Mouse (Mus musculus): ENCODE data around the gene Kti12. TPM values are rescaled to one million over a fixed set of nuclear protein-coding genes. Genes with fewer than 3 reads are reported as not detected.

Gene Kti12
- total and polyA plus RNA-seq, 2 experiments from 2014 or later, result 26.3 to 34.4 TPM

DNA sequence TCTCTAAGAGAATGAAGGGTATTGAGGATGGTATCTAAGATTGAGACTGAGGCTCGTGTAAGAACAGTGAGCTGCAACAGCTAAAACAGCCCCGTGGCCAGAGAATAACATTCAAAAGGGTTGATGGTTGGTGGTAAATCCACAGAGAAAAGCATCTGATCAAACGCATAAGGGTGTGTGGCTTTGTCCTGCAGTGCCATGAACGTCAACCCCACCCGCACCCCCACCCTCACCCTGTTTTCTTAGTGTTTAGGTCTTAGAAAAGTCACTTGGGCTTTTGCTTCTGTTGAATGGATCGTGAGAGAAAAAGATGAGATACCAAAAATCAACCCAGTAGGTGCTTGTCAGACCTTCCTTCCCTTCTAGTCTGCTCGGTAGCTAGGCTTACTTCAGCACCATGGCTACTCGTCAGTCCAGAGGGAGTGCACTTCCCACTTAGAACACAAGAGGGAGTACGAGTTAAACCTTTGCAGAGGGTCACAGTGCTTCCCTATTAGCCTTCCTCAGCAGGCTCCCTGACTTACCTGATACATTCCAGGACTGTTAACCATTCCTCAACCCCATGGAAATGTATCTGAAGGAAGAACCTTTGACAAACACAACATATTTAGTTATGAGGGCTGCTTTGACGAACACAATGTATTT is 22.3 kb downstream of the Kti12 start:
- peak; percentile 99 for TF ChIP-seq CTCF (IDR thresholded peaks at IDR 0.05; ENCODE audit: low read depth)
- no peak overlapping the region for H3K4me3 ChIP-seq (ENCODE audit: low read depth, low read length)
- no peaks in the 10 kb centered on the region for H3K36me3 ChIP-seq (ENCODE audit: insufficient read depth)
- H3K9ac ChIP-seq, result no peak overlapping the region
- no peaks in the 10 kb centered on the region for H3K4me1 ChIP-seq (ENCODE audit: insufficient read depth)
- H3K9me3 ChIP-seq (ENCODE audit: low read length), result no peaks in the 10 kb centered on the region
- WGBS, result 35% methylated on average over 10 of the region's 10 CpGs
- no peak overlapping the region for H3K4me2 ChIP-seq (ENCODE audit: low read depth)
- ATAC-seq (peak; percentile 93), DNase-seq (peak; percentile 94)
- H3K27ac ChIP-seq (ENCODE audit: low read depth, low read length), result no peak overlapping the region
- no peaks in the 10 kb centered on the region for H3K27me3 ChIP-seq (ENCODE audit: insufficient read depth, low read length)

DNA sequence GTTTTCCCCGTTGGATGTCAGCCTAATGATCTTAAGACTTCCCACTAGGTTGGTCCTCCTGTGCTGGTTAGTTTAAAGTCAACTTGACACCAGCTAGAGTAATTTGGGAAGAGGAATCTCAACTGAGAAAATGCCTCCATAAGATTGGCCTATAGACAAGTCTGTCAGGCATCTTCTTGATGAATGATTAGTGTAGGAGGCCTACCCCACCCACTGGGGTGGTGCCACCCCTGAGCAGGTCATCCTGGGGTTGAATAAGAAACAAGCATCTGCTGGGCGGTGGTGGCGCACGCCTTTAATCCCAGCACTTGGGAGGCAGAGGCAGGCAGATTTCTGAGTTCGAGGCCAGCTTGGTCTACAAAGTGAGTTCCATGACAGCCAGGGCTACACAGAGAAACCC is 26.2 kb downstream of the Kti12 start:
- H3K9ac ChIP-seq, result no peak overlapping the region
- DNase-seq, result no peak
- 88% methylated on average over 5 of the region's 5 CpGs for WGBS

DNA sequence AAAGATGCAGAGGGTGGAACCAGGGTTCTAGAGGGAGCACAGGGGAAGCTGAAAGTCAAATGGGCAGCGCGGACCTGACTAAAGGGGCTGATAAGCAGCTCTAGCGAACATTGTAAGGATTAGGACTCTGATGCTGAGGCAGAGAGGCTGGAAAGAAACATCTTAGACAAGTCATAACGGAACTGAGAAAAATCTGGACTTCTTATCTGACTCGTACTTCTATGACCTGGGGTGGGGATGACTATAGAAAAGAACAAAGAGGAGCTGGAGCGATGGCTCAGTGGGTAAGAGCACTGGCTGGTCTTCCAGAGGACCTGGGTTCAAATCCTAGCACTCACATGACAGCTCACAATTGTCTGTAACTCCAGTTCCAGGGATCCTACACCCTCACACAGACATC is 30.3 kb downstream of the Kti12 start:
- WGBS, result 86% methylated on average over 6 of the region's 6 CpGs

More for the DNA sequence above, 26.2 kb downstream of the Kti12 start:
- H3K27ac ChIP-seq (ENCODE audit: low read depth, low read length), result no peak overlapping the region
- TF ChIP-seq CTCF (IDR thresholded peaks at IDR 0.05; ENCODE audit: low read depth), result no peak
- H3K27me3 ChIP-seq (ENCODE audit: insufficient read depth, low read length), result no peaks in the 10 kb centered on the region
- H3K4me3 ChIP-seq (ENCODE audit: low read depth, low read length), result no peak overlapping the region
- no peaks in the 10 kb centered on the region for H3K4me1 ChIP-seq (ENCODE audit: insufficient read depth)
- no peak for ATAC-seq
- no peaks in the 10 kb centered on the region for H3K9me3 ChIP-seq (ENCODE audit: low read length)
- no peak overlapping the region for H3K4me2 ChIP-seq (ENCODE audit: low read depth)
- H3K36me3 ChIP-seq (ENCODE audit: insufficient read depth), result no peaks in the 10 kb centered on the region

DNA sequence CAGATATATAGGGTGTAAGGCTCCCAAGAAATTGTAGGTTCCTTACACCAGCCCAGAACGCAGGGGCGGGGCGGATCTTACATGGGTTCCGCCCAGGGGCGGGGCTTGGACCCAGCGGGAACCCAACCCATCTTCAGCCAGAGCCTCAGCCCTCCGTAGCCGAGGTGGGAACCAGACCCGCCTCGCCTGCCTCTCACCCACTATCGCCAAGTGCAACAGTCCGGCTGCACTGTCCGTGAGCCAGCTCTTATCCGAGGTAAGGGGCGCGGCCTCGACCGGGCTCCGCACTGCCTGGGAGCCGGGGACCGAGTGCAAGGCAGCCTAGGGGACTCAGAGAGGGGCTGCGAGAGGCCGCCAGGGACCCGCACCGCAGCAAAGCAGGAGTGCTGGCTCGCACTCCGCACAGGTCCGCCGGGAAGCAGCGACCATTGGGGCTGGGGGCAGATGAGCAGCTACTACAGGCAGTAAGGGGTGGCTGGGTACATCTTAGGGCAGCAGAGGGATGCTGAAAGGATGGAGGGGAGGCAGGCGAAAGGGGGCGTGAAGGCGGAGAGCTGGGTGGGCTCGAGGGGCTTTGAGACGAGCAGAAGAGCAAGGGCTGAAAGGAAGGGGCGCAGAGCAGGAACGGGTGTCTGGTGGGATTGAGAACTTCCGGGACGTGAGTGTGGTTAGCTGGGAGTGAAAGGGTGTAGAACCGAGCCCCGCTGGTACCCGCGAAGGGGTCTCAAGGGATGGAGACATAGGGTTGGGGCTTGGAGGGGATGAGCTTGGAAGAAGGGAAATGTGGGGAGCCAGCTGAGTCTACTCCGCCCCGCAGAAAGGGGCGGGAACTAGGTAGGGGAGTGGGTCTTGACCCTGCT is 31.6 kb downstream of the Kti12 start, which contains the start of gene Rab3b:
Gene Rab3b (plus strand): TSS at position 101 of the 860 bp plus-strand sequence.
- 2% methylated on average over 46 of the region's 46 CpGs for whole genome bisulfite sequencing
- DNase-seq, result peak; percentile 81
- Histone ChIP-seq H3K4me2 (ENCODE audit: low read depth) (peak within 1 kb of the TSS; percentile 90), H3K4me3 (ENCODE audit: low read depth, low read length) (peak within 1 kb of the TSS; percentile 69), H3K36me3 (ENCODE audit: insufficient read depth) (no peaks in the 10 kb centered on the region), H3K9ac (peak within 1 kb of the TSS; percentile 73), H3K4me1 (ENCODE audit: insufficient read depth) (no peaks in the 10 kb centered on the region), H3K27ac (ENCODE audit: low read depth, low read length) (peak within 1 kb of the TSS; percentile 74), H3K9me3 (ENCODE audit: low read length) (no peaks in the 10 kb centered on the region), H3K27me3 (ENCODE audit: insufficient read depth, low read length) (no peaks in the 10 kb centered on the region)
- ATAC-seq, result peak; percentile 90
- TF ChIP-seq CTCF (IDR thresholded peaks at IDR 0.05; ENCODE audit: low read depth), result no peak

More for the DNA sequence above, 30.3 kb downstream of the Kti12 start:
- Histone ChIP-seq H3K4me1 (ENCODE audit: insufficient read depth) (no peaks in the 10 kb centered on the region), H3K27ac (ENCODE audit: low read depth, low read length) (no peak overlapping the region), H3K9ac (no peak overlapping the region), H3K4me3 (ENCODE audit: low read depth, low read length) (no peak overlapping the region), H3K4me2 (ENCODE audit: low read depth) (no peak overlapping the region), H3K36me3 (ENCODE audit: insufficient read depth) (no peaks in the 10 kb centered on the region), H3K9me3 (ENCODE audit: low read length) (no peaks in the 10 kb centered on the region), H3K27me3 (ENCODE audit: insufficient read depth, low read length) (no peaks in the 10 kb centered on the region)
- ATAC-seq (no peak), DNase-seq (no peak)
- TF ChIP-seq CTCF (IDR thresholded peaks at IDR 0.05; ENCODE audit: low read depth), result no peak

GRCm38 (mm10) chr4:108883815-108884214 is 36.2 kb downstream of the Kti12 start:
- H3K9me3 ChIP-seq (ENCODE audit: low read length), result peaks cover 5% of the 10 kb centered on the region
- no peak overlapping the region for H3K4me2 ChIP-seq (ENCODE audit: low read depth)
- H3K4me3 ChIP-seq (ENCODE audit: low read depth, low read length), result no peak overlapping the region
- WGBS, result 63% methylated on average over 13 of the region's 13 CpGs
- ATAC-seq (no peak), DNase-seq (no peak)
- H3K27ac ChIP-seq (ENCODE audit: low read depth, low read length), result no peak overlapping the region
- no peaks in the 10 kb centered on the region for H3K36me3 ChIP-seq (ENCODE audit: insufficient read depth)
- H3K4me1 ChIP-seq (ENCODE audit: insufficient read depth), result no peaks in the 10 kb centered on the region
- TF ChIP-seq CTCF (IDR thresholded peaks at IDR 0.05; ENCODE audit: low read depth), result no peak
- no peaks in the 10 kb centered on the region for H3K27me3 ChIP-seq (ENCODE audit: insufficient read depth, low read length)
- no peak overlapping the region for H3K9ac ChIP-seq

- H3K9me3 ChIP-seq (ENCODE audit: low read length), result peaks cover 5% of the 10 kb centered on the region
- H3K4me1 ChIP-seq (ENCODE audit: insufficient read depth), result no peaks in the 10 kb centered on the region
- ATAC-seq (no peak), DNase-seq (no peak)
- TF ChIP-seq CTCF (IDR thresholded peaks at IDR 0.05; ENCODE audit: low read depth), result no peak
- WGBS, result 90% methylated on average over 4 of the region's 4 CpGs
- H3K4me3 ChIP-seq (ENCODE audit: low read depth, low read length), result no peak overlapping the region
- no peak overlapping the region for H3K27ac ChIP-seq (ENCODE audit: low read depth, low read length)
- no peaks in the 10 kb centered on the region for H3K27me3 ChIP-seq (ENCODE audit: insufficient read depth, low read length)
- no peak overlapping the region for H3K4me2 ChIP-seq (ENCODE audit: low read depth)
- no peaks in the 10 kb centered on the region for H3K36me3 ChIP-seq (ENCODE audit: insufficient read depth)
- H3K9ac ChIP-seq, result no peak overlapping the region
Observed at GRCm38 (mm10) chr4:108887456-108887855, 39.9 kb downstream of the Kti12 start.

DNA sequence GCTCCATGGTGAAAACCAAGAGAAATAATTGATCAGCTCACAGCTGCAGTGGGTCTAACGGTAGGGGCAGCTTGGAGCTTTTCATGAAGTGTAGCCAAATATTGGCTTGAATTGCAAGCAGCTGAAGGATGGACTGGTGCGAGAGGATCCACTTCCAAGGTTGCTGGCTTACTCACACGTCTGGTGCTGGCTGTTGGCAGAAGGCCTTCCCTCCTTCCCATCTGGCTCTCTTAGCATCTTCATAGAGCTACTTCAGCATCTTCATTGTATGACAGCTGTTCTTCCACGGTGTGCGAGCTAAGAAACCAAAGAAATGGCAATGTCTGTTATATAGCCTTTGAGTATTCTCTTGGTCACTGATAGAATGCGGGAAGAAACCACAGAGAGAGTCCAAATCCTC is 43.3 kb downstream of the Kti12 start:
- Histone ChIP-seq H3K9ac (no peak overlapping the region), H3K27me3 (ENCODE audit: insufficient read depth, low read length) (no peaks in the 10 kb centered on the region), H3K9me3 (ENCODE audit: low read length) (peaks cover 5% of the 10 kb centered on the region), H3K4me3 (ENCODE audit: low read depth, low read length) (no peak overlapping the region), H3K27ac (ENCODE audit: low read depth, low read length) (no peak overlapping the region), H3K4me2 (ENCODE audit: low read depth) (no peak overlapping the region), H3K36me3 (ENCODE audit: insufficient read depth) (no peaks in the 10 kb centered on the region), H3K4me1 (ENCODE audit: insufficient read depth) (no peaks in the 10 kb centered on the region)
- no peak for ATAC-seq
- TF ChIP-seq CTCF (IDR thresholded peaks at IDR 0.05; ENCODE audit: low read depth), result no peak
- WGBS, result 65% methylated on average over 6 of the region's 6 CpGs
- no peak for DNase-seq

Other genes with a start within 250 kb of the Kti12 start
- gene Cc2d1b, start 227.8 kb upstream of the Kti12 start, total RNA-seq (2014; rRNA removed), result 45.1 and 59.7 TPM in 2 replicates
- gene Cc2d1b, start 227.8 kb upstream of the Kti12 start, polyA plus RNA-seq (2015; fragmentation: Nextera tagmentation; extraction: Ambion mirVana), result 12.0 and 14.5 TPM in 2 replicates
- 0.46 TPM in 1 of 2 replicates, not detected in the other for gene 3110021N24Rik, start 128.1 kb upstream of the Kti12 start, total RNA-seq (2014; rRNA removed)
- gene 3110021N24Rik, start 128.1 kb upstream of the Kti12 start, polyA plus RNA-seq (2015; fragmentation: Nextera tagmentation; extraction: Ambion mirVana), result 1.1 and 1.9 TPM in 2 replicates
- 32.5 and 39.2 TPM in 2 replicates for gene Zfyve9, start 67.0 kb upstream of the Kti12 start, total RNA-seq (2014; rRNA removed)
- 5.1 and 6.8 TPM in 2 replicates for gene Zfyve9, start 67.0 kb upstream of the Kti12 start, polyA plus RNA-seq (2015; fragmentation: Nextera tagmentation; extraction: Ambion mirVana)
- 119 and 164 TPM in 2 replicates for gene Btf3l4, start 14.2 kb upstream of the Kti12 start, total RNA-seq (2014; rRNA removed)
- 186 and 197 TPM in 2 replicates for gene Btf3l4, start 14.2 kb upstream of the Kti12 start, polyA plus RNA-seq (2015; fragmentation: Nextera tagmentation; extraction: Ambion mirVana)
- 54.0 and 71.9 TPM in 2 replicates for gene Txndc12, start 13.2 kb upstream of the Kti12 start, total RNA-seq (2014; rRNA removed)
- gene Txndc12, start 13.2 kb upstream of the Kti12 start, polyA plus RNA-seq (2015; fragmentation: Nextera tagmentation; extraction: Ambion mirVana), result 65.1 and 71.9 TPM in 2 replicates
- 0.86 and 1.1 TPM in 2 replicates for gene A730015C16Rik, start 834 bp downstream of the Kti12 start, total RNA-seq (2014; rRNA removed)
- 0.93 and 1.2 TPM in 2 replicates for gene A730015C16Rik, start 834 bp downstream of the Kti12 start, polyA plus RNA-seq (2015; fragmentation: Nextera tagmentation; extraction: Ambion mirVana)
- gene Rab3b, start 31.3 kb downstream of the Kti12 start, total RNA-seq (2014; rRNA removed), result 70.2 and 86.2 TPM in 2 replicates
- gene Rab3b, start 31.3 kb downstream of the Kti12 start, polyA plus RNA-seq (2015; fragmentation: Nextera tagmentation; extraction: Ambion mirVana), result 287 and 298 TPM in 2 replicates
- gene Nrd1, start 152.9 kb downstream of the Kti12 start, total RNA-seq (2014; rRNA removed), result 50.5 and 61.2 TPM in 2 replicates
- 35.2 and 50.7 TPM in 2 replicates for gene Nrd1, start 152.9 kb downstream of the Kti12 start, polyA plus RNA-seq (2015; fragmentation: Nextera tagmentation; extraction: Ambion mirVana)